Mouse (Mus musculus) liver, embryonic 14.5 days (tissue): ENCODE data around the gene Agbl4. TPM values are rescaled to one million over a fixed set of nuclear protein-coding genes. Genes with fewer than 3 reads are reported as not detected.

Experiments used
- ATAC-seq: fragments of 200-750 bp; cut with Nextera tagmentation; 2 replicates; pipeline ENCODE4 v1.8.0; 2017; ENCODE audit warnings: moderate number of reproducible peaks, mild to moderate bottlenecking, moderate library complexity; ENCODE audit not compliant: insufficient read depth
- DNase-seq, 3 experiments: peaks; one replicate each; pipeline ENCODE4 v3.0.0-alpha.2; 2012 to 2013; ENCODE audit warnings: low read depth in 3 of 3, low spot score in 3 of 3
- H3K27ac ChIP-seq: fragments of 300-500 bp; sonication (generic); 2 replicates; pipeline ENCODE4 v1.5.1; 2014; ENCODE audit warnings: moderate library complexity, mild to moderate bottlenecking, control low read depth, inconsistent platforms
- H3K27me3 ChIP-seq: fragments of 300-500 bp; sonication (generic); 2 replicates; pipeline ENCODE4 v1.6.1; 2014; ENCODE audit warnings: mild to moderate bottlenecking, low read length, moderate library complexity; ENCODE audit not compliant: control insufficient read depth, insufficient read depth
- H3K36me3 ChIP-seq: fragments of 300-500 bp; sonication (generic); replicated peaks from 2 replicates; pipeline ENCODE4 v1.6.1; 2014; ENCODE audit warnings: low read depth; ENCODE audit not compliant: control insufficient read depth, insufficient read depth
- H3K4me1 ChIP-seq, 2 experiments: fragments of 200-500 bp in 1 of 2; fragments of 300-500 bp in 1 of 2; sonication (generic) in 1 of 2; replicated peaks; 2 replicates each; pipeline ENCODE4 v1.6.1; 2012 to 2014; ENCODE audit warnings: antibody characterized with exemption in 1 of 2, inconsistent platforms in 1 of 2, low read length in 1 of 2; ENCODE audit not compliant: control insufficient read depth in 2 of 2, insufficient read depth in 2 of 2
- H3K4me2 ChIP-seq: fragments of 300-500 bp; sonication (generic); 2 replicates; pipeline ENCODE4 v1.6.1; 2014; ENCODE audit warnings: low read depth, mild to moderate bottlenecking, control low read depth, moderate library complexity
- H3K4me3 ChIP-seq, 2 experiments: fragments of 200-500 bp in 1 of 2; fragments of 300-500 bp in 1 of 2; sonication (generic) in 1 of 2; 2 replicates each; pipeline ENCODE4 v1.5.1; 2012 to 2014; ENCODE audit warnings: low read depth in 2 of 2, low read length in 2 of 2, mild to moderate bottlenecking in 2 of 2, control low read depth in 1 of 2, inconsistent platforms in 1 of 2, moderate library complexity in 1 of 2; ENCODE audit not compliant: insufficient read depth in 1 of 2
- H3K9ac ChIP-seq: fragments of 300-500 bp; sonication (generic); replicated peaks from 2 replicates; pipeline ENCODE4 v1.6.1; 2014; ENCODE audit warnings: mild to moderate bottlenecking, control low read depth, moderate library complexity
- H3K9me3 ChIP-seq: fragments of 300-500 bp; sonication (generic); 2 replicates; pipeline ENCODE4 v1.6.1; 2016; ENCODE audit warnings: low read length, mixed read lengths; ENCODE audit not compliant: control insufficient read depth
- CTCF ChIP-seq: IDR thresholded peaks from 2 replicates; pipeline ENCODE4 v1.5.1; 2016; ENCODE audit warnings: antibody characterized with exemption, low read depth, control low read depth
- EP300 ChIP-seq: IDR thresholded peaks from 2 replicates; pipeline ENCODE4 v1.6.1; 2016; ENCODE audit warnings: antibody characterized with exemption, low read depth
- WGBS: fragments of 180-500 bp; shearing (Covaris S2); extraction: QIAGEN DNeasy Blood & Tissue Kit; methylation state at CpG from one replicate; pipeline ENCODE4 v1.1.7; 2014; ENCODE audit not compliant: insufficient replicate concordance; 5-methylcytosine and 5-hydroxymethylcytosine counted together
- polyA plus RNA-seq, 2 experiments: library from polyadenylated mRNA; depleted of rRNA in 1 of 2; stranded (reverse) in 1 of 2; unstranded in 1 of 2; fragments of >200 nt; fragmentation: Nextera tagmentation in 1 of 2; extraction: Ambion mirVana in 1 of 2; gene quantifications; 2 replicates each; pipeline versions ENCODE4 v1.2.1 to v1.2.3; 2012 to 2014

Gene Agbl4
- polyA plus RNA-seq, 2 experiments = not detected

GRCm38 (mm10) chr4:111233849-111234248 lies 836.4 kb downstream of the Agbl4 start:
- TF ChIP-seq CTCF (no peak), EP300 (no peak)
- WGBS = 58% methylated on average over 1 of the region's 1 CpGs
- no peak for ATAC-seq

GRCm38 (mm10) chr4:111251917-111252316 lies 854.5 kb downstream of the Agbl4 start:
- Histone ChIP-seq H3K36me3 (no peaks in the 10 kb centered on the region), H3K4me3 (no peak overlapping the region), H3K27me3 (no peaks in the 10 kb centered on the region), H3K4me1 (no peaks in the 10 kb centered on the region), H3K4me2 (no peak overlapping the region), H3K9me3 (no peaks in the 10 kb centered on the region), H3K9ac (no peak overlapping the region), H3K27ac (no peak overlapping the region)
- 56% methylated on average over 5 of the region's 5 CpGs for WGBS
- ATAC-seq (no peak), DNase-seq (no peak)
- TF ChIP-seq EP300 (no peak), CTCF (no peak)

More at GRCm38 (mm10) chr4:111233849-111234248, 836.4 kb downstream of the Agbl4 start:
- Histone ChIP-seq H3K36me3 (no peaks in the 10 kb centered on the region), H3K9me3 (no peaks in the 10 kb centered on the region), H3K27ac (no peak overlapping the region), H3K4me3 (no peak overlapping the region), H3K4me2 (no peak overlapping the region), H3K9ac (no peak overlapping the region), H3K27me3 (no peaks in the 10 kb centered on the region), H3K4me1 (no peaks in the 10 kb centered on the region)
- DNase-seq = no peak

- WGBS = 34% methylated on average over 4 of the region's 4 CpGs
- H3K27ac ChIP-seq = no peak overlapping the region
- H3K36me3 ChIP-seq = no peaks in the 10 kb centered on the region
- no peaks in the 10 kb centered on the region for H3K9me3 ChIP-seq
- H3K4me2 ChIP-seq = no peak overlapping the region
- no peaks in the 10 kb centered on the region for H3K27me3 ChIP-seq
- no peak for ATAC-seq
- TF ChIP-seq EP300 (no peak), CTCF (no peak)
- no peaks in the 10 kb centered on the region for H3K4me1 ChIP-seq
- H3K9ac ChIP-seq = no peak overlapping the region
- H3K4me3 ChIP-seq = no peak overlapping the region
- DNase-seq = no peak
Measured at GRCm38 (mm10) chr4:111255499-111255898, 858.0 kb downstream of the Agbl4 start.

GRCm38 (mm10) chr4:111256931-111257330 lies 859.5 kb downstream of the Agbl4 start:
- TF ChIP-seq EP300 = no peak
- TF ChIP-seq CTCF = no peak; the same call in 1 of the 2 replicates
- DNase-seq (no peak), ATAC-seq (no peak)
- no peaks in the 10 kb centered on the region for H3K9me3 ChIP-seq
- no peaks in the 10 kb centered on the region for H3K27me3 ChIP-seq
- no peaks in the 10 kb centered on the region for H3K36me3 ChIP-seq
- H3K27ac ChIP-seq = no peak overlapping the region
- no peaks in the 10 kb centered on the region for H3K4me1 ChIP-seq
- no peak overlapping the region for H3K9ac ChIP-seq
- no peak overlapping the region for H3K4me2 ChIP-seq
- H3K4me3 ChIP-seq = no peak overlapping the region

GRCm38 (mm10) chr4:111280936-111281335 lies 883.5 kb downstream of the Agbl4 start:
- Histone ChIP-seq H3K4me1 (no peaks in the 10 kb centered on the region), H3K4me2 (no peak overlapping the region), H3K9ac (no peak overlapping the region), H3K36me3 (no peaks in the 10 kb centered on the region), H3K9me3 (no peaks in the 10 kb centered on the region), H3K4me3 (no peak overlapping the region), H3K27ac (no peak overlapping the region), H3K27me3 (no peaks in the 10 kb centered on the region)
- ATAC-seq = no peak
- no peak for DNase-seq
- no peak for TF ChIP-seq EP300
- WGBS = 45% methylated on average over 2 of the region's 2 CpGs

- H3K27me3 ChIP-seq = no peaks in the 10 kb centered on the region
- H3K4me2 ChIP-seq = no peak overlapping the region
- ATAC-seq (no peak), DNase-seq (no peak)
- no peaks in the 10 kb centered on the region for H3K4me1 ChIP-seq
- no peak overlapping the region for H3K9ac ChIP-seq
- WGBS = 64% methylated on average over 4 of the region's 4 CpGs
- H3K4me3 ChIP-seq = no peak overlapping the region
- no peaks in the 10 kb centered on the region for H3K36me3 ChIP-seq
- no peaks in the 10 kb centered on the region for H3K9me3 ChIP-seq
- TF ChIP-seq CTCF (no peak), EP300 (no peak)
- H3K27ac ChIP-seq = no peak overlapping the region
Measured at GRCm38 (mm10) chr4:111281836-111282235, 884.4 kb downstream of the Agbl4 start.
